Mouse (Mus musculus) lung, embryonic 16.5 days (tissue): Measurements from ENCODE around the gene Nup85. TPM values are rescaled to one million over a fixed set of nuclear protein-coding genes. Genes with fewer than 3 reads are reported as not detected.

Experiments used
- ATAC-seq: fragments of 200-750 bp; cut with Nextera tagmentation; 2 replicates; pipeline ENCODE4 v1.8.0; 2017; ENCODE audit warnings: low read depth, mild to moderate bottlenecking, moderate library complexity
- H3K27ac ChIP-seq: fragments of 300-500 bp; sonication (generic); 2 replicates; pipeline ENCODE4 v1.5.1; 2014; ENCODE audit warnings: mild to moderate bottlenecking, control low read depth, low read length
- H3K27me3 ChIP-seq: fragments of 300-500 bp; sonication (generic); 2 replicates; pipeline ENCODE4 v1.6.1; 2014; ENCODE audit warnings: low read depth, low read length, mixed read lengths; ENCODE audit not compliant: control insufficient read depth, insufficient read depth
- H3K36me3 ChIP-seq: fragments of 300-500 bp; sonication (generic); 2 replicates; pipeline ENCODE4 v1.6.1; 2014; ENCODE audit warnings: low read length; ENCODE audit not compliant: control insufficient read depth, insufficient read depth
- H3K4me1 ChIP-seq: fragments of 300-500 bp; sonication (generic); replicated peaks from 2 replicates; pipeline ENCODE4 v1.6.1; 2014; ENCODE audit warnings: low read length, mixed read lengths; ENCODE audit not compliant: control insufficient read depth, insufficient read depth
- H3K4me2 ChIP-seq: fragments of 300-500 bp; sonication (generic); 2 replicates; pipeline ENCODE4 v1.6.1; 2014; ENCODE audit warnings: low read depth, low read length, control low read depth
- H3K4me3 ChIP-seq: fragments of 300-500 bp; sonication (generic); 2 replicates; pipeline ENCODE4 v1.5.1; 2014; ENCODE audit warnings: mild to moderate bottlenecking, low read length, control low read depth
- H3K9ac ChIP-seq: fragments of 300-500 bp; sonication (generic); 2 replicates; pipeline ENCODE4 v1.6.1; 2014; ENCODE audit warnings: low read length, control low read depth
- H3K9me3 ChIP-seq: fragments of 300-500 bp; sonication (generic); 2 replicates; pipeline ENCODE4 v1.6.1; 2016; ENCODE audit warnings: low read length; ENCODE audit not compliant: control insufficient read depth
- WGBS: fragments of 180-500 bp; shearing (Covaris S2); extraction: QIAGEN DNeasy Blood & Tissue Kit; methylation state at CpG from one replicate; pipeline ENCODE4 v1.1.7; 2014; 5-methylcytosine and 5-hydroxymethylcytosine counted together
- polyA plus RNA-seq: library from polyadenylated mRNA; unstranded; fragments of >200 nt; fragmentation: Nextera tagmentation; extraction: Ambion mirVana; gene quantifications from 2 replicates; pipeline ENCODE4 v1.2.1, GENCODE M21; 2015

The Nup85 gene
- polyA plus RNA-seq, 1 experiment from 2014 or later, result 165 TPM

GRCm38 (mm10) chr11:115563406-115563805, 828 bp upstream of the Nup85 start:
- peak; percentile 35; the same call in 1 of the 2 replicates for ATAC-seq
- Histone ChIP-seq H3K4me1 (peaks cover 11% of the 10 kb centered on the region), H3K4me2 (peak overlapping the region; percentile 79), H3K4me3 (peak overlapping the region; percentile 87), H3K27ac (peak overlapping the region; percentile 84), H3K9me3 (no peaks in the 10 kb centered on the region), H3K36me3 (peaks cover 6% of the 10 kb centered on the region), H3K9ac (peak overlapping the region; percentile 87), H3K27me3 (no peaks in the 10 kb centered on the region)
- 34% methylated on average over 4 of the region's 4 CpGs for WGBS

DNA sequence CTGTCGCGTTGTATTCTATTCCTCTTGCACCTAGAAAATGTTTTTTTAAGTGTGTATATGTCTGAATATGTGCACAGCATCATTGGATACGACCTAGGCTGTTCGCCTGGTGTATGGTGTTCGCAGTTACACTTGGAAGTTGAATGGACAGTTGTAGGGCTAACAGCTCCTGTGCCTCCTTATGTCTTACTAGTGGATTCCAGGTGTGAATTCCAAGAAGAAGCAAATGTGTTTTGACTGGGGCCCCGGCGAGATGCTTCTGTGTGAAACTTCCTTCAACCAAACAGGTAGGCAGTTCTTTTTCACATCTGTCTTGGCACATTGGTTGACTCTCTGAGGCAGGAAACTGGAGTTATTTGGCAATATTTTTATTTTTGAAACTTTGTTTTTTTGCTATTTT, 727 bp downstream of the Nup85 start:
- Histone ChIP-seq H3K36me3 (peaks cover 17% of the 10 kb centered on the region), H3K4me3 (peak overlapping the region; percentile 87), H3K4me2 (peak overlapping the region; percentile 79), H3K4me1 (peaks cover 11% of the 10 kb centered on the region), H3K9me3 (no peaks in the 10 kb centered on the region), H3K27me3 (no peaks in the 10 kb centered on the region), H3K9ac (peak overlapping the region; percentile 87), H3K27ac (no peak overlapping the region)
- WGBS, result 15% methylated on average over 7 of the region's 7 CpGs
- ATAC-seq, result no peak

DNA sequence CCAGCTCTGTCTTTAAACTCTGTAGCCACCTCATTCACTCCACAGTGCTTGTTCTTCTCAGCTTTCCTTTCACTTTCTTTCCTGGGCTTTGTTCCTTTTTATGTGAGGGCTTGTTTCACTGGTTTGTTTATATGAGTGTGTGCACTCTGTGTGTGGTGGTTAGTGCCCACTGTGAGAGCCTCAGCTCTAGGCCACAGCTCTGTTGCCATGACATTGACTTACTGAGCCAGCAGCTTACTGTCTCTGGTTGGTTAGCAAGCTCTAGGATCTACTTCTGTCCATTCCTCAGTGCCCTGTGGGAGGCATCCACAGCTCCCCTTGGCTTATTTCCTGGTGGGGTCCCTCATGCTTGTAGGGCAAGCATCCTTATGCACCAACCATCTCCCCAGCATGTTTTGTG, 14.8 kb downstream of the Nup85 start:
- ATAC-seq, result no peak
- H3K27me3 ChIP-seq, result no peaks in the 10 kb centered on the region

DNA sequence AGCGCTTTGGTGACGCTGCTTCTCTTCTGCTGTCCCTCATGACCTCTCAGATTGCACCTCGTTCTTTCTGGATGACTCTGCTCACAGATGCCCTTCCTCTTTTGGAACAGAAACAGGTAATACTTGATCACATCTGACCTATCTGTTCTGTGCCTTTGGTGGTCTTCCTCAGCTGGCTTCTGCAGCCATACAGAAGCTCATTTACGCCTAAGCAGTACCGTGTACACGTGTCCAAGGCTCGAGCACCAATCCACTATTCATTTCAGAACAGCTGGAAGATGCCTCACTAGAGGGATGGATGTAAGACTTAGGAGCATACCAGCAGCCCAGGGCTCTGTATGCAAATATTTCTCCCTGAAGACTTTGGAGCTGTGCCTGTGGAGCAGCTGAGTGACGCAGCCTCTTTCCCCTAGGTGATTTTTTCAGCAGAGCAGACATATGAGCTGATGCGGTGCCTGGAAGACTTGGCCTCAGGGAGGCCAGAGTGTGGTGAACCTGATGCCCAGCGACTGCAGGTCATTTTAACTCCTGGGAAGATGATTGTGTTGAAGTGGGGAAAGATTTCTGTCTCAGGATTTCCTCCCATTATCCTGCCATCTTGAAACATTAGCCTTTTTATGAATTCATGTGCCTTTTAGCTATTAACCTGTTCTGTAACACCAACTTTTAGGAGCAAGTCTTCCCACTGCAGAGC, 18.8 kb downstream of the Nup85 start:
- Histone ChIP-seq H3K27me3 (no peaks in the 10 kb centered on the region), H3K4me3 (no peak overlapping the region), H3K4me1 (no peaks in the 10 kb centered on the region), H3K36me3 (peaks cover 67% of the 10 kb centered on the region), H3K9ac (no peak overlapping the region), H3K9me3 (no peaks in the 10 kb centered on the region), H3K4me2 (no peak overlapping the region), H3K27ac (no peak overlapping the region)
- ATAC-seq, result no peak
- WGBS, result 76% methylated on average over 10 of the region's 10 CpGs

More for the DNA sequence above, 14.8 kb downstream of the Nup85 start:
- Histone ChIP-seq H3K4me3 (no peak overlapping the region), H3K36me3 (peaks cover 48% of the 10 kb centered on the region), H3K4me1 (no peaks in the 10 kb centered on the region), H3K9me3 (no peaks in the 10 kb centered on the region), H3K4me2 (no peak overlapping the region), H3K9ac (no peak overlapping the region), H3K27ac (no peak overlapping the region)

DNA sequence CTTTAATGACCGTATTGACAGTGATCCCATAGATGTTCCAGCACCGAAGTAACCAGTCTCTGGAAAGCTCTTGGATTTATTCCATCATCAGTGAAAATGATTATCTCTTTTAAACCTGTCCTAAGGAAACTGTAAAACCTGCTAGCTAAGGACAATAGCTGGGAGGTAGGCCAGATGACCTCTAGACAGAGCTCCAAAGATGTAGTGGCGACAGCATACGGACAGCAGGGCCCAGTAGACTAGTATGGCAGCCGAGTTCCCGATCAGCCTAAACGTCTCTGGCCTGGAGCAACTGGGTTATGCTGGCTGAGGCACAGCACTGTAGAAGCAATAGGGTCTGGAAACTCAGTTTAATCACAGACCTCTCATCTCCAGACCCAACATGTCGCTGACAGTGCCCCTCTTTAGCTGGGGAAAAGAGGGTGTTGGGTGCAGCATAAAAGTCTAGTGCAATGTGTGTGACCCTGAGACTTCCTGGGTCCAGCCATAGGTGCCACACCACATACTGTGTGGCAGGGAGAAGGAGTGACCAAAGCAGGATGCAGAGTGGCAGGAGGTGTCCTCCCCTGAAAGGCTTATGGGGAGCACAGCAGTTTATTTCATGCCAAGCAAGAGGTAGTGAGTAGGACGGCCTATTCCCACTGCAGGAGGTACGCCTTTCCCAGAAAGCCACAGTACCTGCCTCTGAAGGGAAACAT, 20.3 kb downstream of the Nup85 start:
- WGBS, result 77% methylated on average over 10 of the region's 10 CpGs

GRCm38 (mm10) chr11:115585573-115586100, 21.4 kb downstream of the Nup85 start:
- no peak for ATAC-seq
- H3K9me3 ChIP-seq, result no peaks in the 10 kb centered on the region
- no peak overlapping the region for H3K4me3 ChIP-seq
- no peaks in the 10 kb centered on the region for H3K4me1 ChIP-seq
- H3K4me2 ChIP-seq, result no peak overlapping the region
- no peak overlapping the region for H3K27ac ChIP-seq
- 85% methylated on average over 7 of the region's 7 CpGs for WGBS
- H3K36me3 ChIP-seq, result peaks cover 74% of the 10 kb centered on the region
- H3K9ac ChIP-seq, result no peak overlapping the region
- no peaks in the 10 kb centered on the region for H3K27me3 ChIP-seq

More for the DNA sequence above, 20.3 kb downstream of the Nup85 start:
- Histone ChIP-seq H3K4me1 (no peaks in the 10 kb centered on the region), H3K36me3 (peaks cover 70% of the 10 kb centered on the region), H3K9me3 (no peaks in the 10 kb centered on the region), H3K9ac (no peak overlapping the region), H3K4me3 (no peak overlapping the region), H3K4me2 (no peak overlapping the region), H3K27me3 (no peaks in the 10 kb centered on the region), H3K27ac (no peak overlapping the region)
- ATAC-seq, result no peak

DNA sequence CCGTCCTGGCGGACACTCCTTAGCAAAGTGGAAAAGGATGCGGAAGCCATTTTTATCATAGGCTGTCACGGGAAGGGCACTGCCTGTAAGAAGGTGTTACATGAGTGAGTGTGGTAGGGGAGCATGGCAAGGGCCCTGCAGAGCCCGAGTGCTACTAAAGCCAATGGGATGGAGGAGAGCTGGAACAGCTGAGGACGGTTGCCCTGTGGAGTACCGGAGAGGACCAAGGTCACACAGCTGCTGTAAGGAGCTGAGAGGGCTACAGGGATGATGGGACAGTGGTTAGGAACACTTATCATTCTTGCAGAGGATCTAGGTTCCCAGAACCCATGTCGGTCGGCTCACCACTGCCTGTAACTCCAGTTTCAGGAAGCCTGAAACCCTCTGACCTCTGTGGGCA, 22.2 kb downstream of the Nup85 start:
- Histone ChIP-seq H3K27ac (no peak overlapping the region), H3K4me2 (no peak overlapping the region), H3K9me3 (no peaks in the 10 kb centered on the region), H3K27me3 (no peaks in the 10 kb centered on the region), H3K9ac (no peak overlapping the region), H3K4me3 (no peak overlapping the region), H3K36me3 (peaks cover 75% of the 10 kb centered on the region), H3K4me1 (no peaks in the 10 kb centered on the region)
- ATAC-seq, result no peak
- 84% methylated on average over 9 of the region's 9 CpGs for WGBS

DNA sequence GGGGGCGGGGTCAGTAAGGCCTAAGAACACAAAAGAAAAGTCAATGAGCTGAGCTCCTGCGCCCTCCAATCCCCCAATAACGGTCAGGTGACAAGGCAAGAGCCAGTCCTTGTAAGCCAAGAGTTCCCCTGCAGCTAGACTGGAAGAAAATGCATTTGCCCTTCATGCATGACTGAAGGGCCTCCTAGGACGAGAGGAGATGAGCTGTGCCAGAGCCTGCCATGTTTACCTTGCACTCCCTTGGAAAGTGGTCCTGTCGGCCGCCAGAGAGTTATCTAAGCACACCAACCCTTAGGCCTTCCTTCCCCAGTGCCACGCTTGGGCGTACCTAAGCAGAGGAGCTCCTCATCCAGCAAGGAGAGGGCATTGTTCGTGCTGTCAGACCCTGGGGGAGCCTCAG, 23.8 kb downstream of the Nup85 start:
- Histone ChIP-seq H3K4me3 (no peak overlapping the region), H3K27me3 (no peaks in the 10 kb centered on the region), H3K9ac (no peak overlapping the region), H3K4me2 (no peak overlapping the region), H3K36me3 (peaks cover 71% of the 10 kb centered on the region), H3K27ac (no peak overlapping the region), H3K9me3 (no peaks in the 10 kb centered on the region), H3K4me1 (no peaks in the 10 kb centered on the region)
- 81% methylated on average over 9 of the region's 9 CpGs for WGBS
- ATAC-seq, result no peak

DNA sequence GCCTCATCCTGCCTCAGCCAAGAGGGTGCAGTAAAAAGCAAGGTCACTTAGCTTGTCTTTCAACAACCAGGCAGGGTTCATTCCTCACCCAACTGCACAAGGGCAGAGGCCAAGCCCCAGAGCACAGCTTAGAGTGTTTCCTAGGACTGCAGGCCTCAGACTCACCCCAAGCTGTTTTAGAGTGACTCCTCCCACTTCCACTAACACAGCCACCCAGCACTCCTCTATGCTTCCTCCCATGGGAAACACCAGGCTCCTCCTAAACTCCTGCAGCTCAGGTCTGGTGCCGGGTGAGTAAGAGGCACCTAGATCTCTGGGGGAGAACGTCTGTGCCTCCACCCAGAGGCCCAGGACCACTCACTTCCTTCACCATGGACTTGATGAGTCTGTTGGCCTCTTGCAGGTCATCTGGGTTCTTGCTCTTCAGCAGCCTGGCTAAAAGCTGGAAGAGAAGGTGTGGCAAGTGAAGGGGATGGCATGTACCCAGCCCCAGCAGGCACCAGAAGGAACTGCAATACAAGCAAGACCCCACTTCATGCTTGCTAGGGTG, 26.4 kb downstream of the Nup85 start:
- Histone ChIP-seq H3K27me3 (no peaks in the 10 kb centered on the region), H3K4me2 (no peak overlapping the region), H3K9ac (no peak overlapping the region), H3K4me3 (no peak overlapping the region), H3K4me1 (no peaks in the 10 kb centered on the region), H3K9me3 (no peaks in the 10 kb centered on the region), H3K36me3 (peaks cover 56% of the 10 kb centered on the region), H3K27ac (no peak overlapping the region)
- ATAC-seq, result peak; percentile 10; the same call in 1 of the 2 replicates
- WGBS, result 79% methylated on average over 2 of the region's 2 CpGs
